Mouse (Mus musculus) E14TG2a.4 (cell line): ENCODE data around the gene Snx15.

ENCODE experiments used
- CTCF ChIP-seq: conservative IDR thresholded peaks from 2 replicates; pipeline ENCODE4 v1.5.1; 2014; ENCODE audit warnings: low read length
- POU5F1 ChIP-seq: IDR thresholded peaks from 2 replicates; pipeline ENCODE4 v1.6.1; 2014; ENCODE audit warnings: low read length, borderline replicate concordance

DNA sequence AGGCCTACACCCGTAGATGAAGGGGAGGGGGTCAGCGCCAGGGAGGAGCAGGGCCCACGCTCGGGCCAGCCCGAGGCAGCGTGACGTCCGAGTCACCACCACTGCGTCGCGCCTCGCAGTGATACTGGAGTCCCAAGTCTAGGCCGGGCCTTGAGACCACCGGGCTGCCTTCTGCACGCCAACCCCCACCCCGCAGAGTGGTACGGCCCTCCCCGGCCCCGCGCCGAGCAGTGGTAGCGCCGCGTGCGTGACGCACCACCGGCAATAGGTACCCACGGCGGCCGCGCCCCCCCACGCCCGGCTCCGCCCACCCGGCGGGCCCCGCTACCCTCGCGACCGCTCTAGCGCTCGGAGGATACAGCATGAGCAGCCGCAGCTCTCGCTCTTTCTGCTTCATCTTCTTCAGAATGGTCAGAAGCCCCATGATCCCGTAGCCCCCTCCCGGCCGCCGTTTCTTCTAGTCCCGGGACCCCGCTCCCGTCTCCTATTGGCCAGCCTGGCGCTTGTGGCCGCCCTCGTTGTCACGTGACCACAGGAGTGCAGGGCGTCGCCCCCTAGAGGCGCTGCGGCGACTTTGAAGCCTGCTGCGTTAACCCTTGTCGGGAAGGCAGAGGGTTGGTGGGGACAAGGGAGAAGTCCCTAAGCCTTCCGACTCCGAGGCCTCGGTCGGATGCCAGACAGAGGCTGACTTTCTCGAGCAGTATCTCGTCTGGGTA is 12.7 kb upstream of the Snx15 start, which contains the start of gene Batf2:
- TF ChIP-seq CTCF (no peak), POU5F1 (no peak)
